Mouse (Mus musculus) R1 (cell line): ENCODE results near the gene Trip11.

Experiments used
- DNase-seq: peaks from one replicate; pipeline ENCODE4 v3.0.0-alpha.2; 2018; ENCODE audit warnings: low read depth, low spot score

The Trip11 gene

GRCm38 (mm10) chr12:101821596-101821995 is 91.5 kb downstream of the Trip11 start:
- DNase-seq: no peak

DNA sequence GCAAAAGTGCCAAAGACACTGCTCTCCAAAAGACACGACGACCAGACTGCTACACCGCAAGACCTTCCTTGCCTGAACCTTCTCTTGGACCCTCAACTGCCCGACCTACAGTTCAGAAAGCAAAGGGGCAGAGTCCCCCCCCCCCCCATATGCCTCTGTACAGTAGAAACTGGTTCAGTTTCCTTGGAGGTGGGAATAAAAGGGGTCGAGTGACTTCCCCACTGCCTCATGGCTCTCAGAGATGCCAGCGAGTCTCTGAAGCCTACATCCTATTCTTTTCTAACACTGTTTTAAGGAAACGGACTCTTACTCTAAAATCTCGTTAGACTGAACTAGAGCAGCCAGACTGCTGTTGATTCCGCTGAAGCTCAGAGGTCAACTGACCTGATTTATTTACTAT is 93.5 kb downstream of the Trip11 start:
- no peak for DNase-seq

GRCm38 (mm10) chr12:101818608-101819370 is 94.3 kb downstream of the Trip11 start, which contains the start of gene Fbln5:
TSS of gene Fbln5 (minus strand) at chr12:101819055.
- DNase-seq: peak; percentile 56

DNA sequence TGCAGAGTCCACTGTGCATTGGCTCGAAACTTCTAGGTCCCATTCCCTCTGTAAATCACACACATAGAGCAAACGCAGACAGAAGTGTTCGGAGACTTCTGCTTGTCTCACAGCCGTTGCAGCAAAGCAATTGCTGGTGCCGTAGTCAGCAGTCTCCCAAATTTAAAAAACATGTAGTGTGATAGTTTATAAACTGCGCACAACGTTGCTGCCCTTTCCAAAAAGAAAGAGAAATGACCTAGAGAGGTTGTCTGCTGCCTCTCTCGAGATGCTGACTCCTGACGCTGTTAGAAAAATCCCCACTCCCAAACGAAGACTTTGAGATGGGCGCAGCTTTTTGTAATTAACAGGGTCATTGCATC is 94.8 kb downstream of the Trip11 start:
- DNase-seq: no peak

DNA sequence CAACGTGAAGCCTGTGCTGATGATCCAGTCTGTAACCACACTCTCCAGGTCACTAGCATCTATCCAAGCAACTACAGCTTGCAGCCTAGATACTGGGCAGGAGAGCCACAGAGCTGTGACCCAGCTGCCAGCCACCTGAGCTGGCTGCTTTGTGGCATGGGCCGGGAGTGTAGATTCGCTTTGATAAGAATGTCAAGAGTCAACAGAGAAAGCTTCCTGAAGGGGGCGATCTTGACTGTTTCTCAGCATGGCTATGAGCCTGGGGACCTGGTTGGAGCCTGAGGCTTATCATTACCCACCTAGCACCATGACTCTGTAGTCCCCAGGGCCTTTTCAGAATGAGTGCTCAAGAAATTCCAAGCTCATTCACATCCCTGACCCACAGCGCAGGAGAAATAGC is 96.3 kb downstream of the Trip11 start:
- peak; percentile 70 for DNase-seq

GRCm38 (mm10) chr12:101815796-101816195 is 97.3 kb downstream of the Trip11 start:
- DNase-seq: no peak

GRCm38 (mm10) chr12:101814423-101814822 is 98.6 kb downstream of the Trip11 start:
- DNase-seq: no peak

- peak; percentile 66 for DNase-seq
Observed at GRCm38 (mm10) chr12:101811181-101811580, 101.9 kb downstream of the Trip11 start.

DNA sequence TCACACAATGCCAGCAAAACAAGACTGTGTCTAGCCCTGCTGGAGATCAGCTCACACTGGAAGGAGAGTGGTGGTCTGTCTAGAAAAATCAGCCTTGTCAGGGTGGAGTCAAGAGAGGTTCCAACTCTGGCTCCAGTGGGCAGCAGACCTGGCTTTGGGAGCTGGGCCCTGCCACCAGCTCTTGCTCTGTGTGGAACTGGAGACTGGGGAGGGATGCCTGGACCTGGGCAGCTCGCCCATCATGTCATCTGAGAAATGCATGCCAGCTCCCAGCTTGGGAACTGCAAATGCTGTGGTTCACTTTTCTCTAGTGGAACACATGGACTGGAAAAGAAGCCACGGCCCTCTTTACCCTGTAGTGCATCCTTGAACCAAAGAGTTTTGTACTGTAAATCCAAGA is 102.6 kb downstream of the Trip11 start:
- DNase-seq: no peak

GRCm38 (mm10) chr12:101807400-101807799 is 105.7 kb downstream of the Trip11 start:
- DNase-seq: no peak

DNA sequence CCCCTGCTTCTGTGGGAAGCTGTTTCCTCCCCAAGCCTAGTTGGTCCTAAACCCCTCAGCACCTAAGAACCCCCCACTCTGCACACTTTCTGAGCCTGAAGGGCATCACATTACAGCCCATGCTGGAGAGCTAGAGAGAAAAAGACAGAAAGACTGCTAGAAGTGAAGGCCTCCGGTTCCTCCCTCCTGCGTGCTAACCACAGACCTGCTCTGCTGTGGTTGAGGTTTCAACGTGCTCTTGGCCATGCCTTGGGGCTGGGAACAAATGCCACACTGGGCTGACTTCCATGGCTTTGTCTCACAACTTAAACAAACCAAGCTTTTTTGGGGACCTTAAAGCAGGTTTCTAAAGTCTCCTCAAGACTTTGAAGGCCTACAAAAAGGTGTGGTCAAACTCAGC is 110.6 kb downstream of the Trip11 start:
- DNase-seq: no peak

DNA sequence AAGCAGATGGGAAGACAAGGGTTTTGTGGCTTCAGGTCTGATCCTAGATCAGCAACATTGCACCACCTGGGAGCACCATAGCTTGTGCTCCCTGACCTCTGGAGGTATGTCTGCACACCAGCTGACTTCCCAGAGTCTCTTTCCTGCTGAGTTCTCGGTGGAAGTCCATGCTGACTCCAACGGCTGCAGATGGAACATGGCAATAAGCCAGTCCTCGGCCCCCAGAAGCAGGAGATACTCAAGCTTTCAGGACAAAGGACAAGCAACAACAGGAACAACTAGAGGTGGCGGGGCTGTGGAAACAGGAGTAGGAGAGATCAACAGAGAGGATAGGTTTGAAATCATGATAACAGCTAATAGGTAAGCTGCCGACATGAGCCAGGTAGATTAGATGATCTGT is 111.3 kb downstream of the Trip11 start:
- DNase-seq: no peak

DNA sequence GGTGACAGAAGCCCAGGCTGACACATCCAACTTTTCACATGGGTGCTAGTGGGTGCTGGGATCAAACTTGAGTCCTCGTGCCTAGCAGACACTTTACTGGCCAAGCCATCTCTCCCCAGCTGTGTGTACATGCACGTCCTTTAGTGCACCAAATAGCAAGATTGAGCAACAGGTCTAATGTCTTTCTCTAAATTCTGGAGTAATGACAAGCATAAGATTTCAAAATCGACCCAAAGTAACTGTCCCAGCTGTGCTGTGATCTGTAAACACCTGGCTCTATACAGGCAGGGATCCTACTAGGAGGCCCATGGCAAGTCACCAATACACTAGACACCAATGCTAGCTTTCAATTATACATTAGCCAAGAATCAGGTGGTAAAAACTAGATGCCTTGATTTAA is 112.0 kb downstream of the Trip11 start:
- no peak for DNase-seq

GRCm38 (mm10) chr12:101798189-101798922 is 114.7 kb downstream of the Trip11 start:
- DNase-seq: no peak

GRCm38 (mm10) chr12:101794458-101794857 is 118.6 kb downstream of the Trip11 start:
- no peak for DNase-seq

- no peak for DNase-seq
Observed at GRCm38 (mm10) chr12:101793221-101793621, 119.8 kb downstream of the Trip11 start.

GRCm38 (mm10) chr12:101792684-101793083 is 120.4 kb downstream of the Trip11 start:
- DNase-seq: no peak

DNA sequence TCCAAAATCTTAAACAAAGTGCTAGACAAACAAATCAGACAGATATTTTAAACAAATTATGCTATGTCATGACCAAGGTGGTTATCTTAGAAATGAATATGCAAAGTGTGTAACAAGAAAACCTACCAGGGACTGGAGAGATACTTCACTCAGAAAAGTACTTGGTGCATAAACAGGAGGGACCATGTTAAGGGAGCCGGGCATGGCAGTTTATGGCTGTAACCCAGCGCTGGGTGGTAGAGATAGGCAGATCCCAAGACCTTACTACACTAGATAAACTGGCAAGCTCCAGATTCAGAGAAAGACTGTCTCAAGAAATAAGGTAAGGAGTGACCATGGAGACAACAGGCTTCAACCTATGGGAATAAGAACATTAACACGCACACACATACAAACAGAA is 123.3 kb downstream of the Trip11 start:
- no peak for DNase-seq

DNA sequence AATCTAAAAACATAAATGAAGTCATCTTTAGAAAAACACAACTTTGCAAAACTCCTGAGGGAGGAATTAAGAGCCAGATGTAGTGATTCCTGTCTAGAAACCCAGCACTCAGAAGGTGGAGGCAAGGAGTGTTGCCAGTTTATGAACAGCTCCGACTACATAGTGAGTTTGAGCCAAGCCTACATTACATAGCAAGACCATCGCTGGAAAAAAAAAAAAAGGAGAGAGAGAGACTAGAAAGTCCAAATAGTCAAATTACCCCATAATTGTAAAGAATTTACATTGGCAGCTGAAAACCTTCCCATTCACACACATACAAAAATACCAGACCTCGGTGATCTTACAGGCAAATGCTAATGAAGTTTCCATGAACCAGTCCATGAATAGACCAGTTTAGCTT is 123.8 kb downstream of the Trip11 start:
- DNase-seq: no peak
